Mouse (Mus musculus) hindbrain, embryonic 14.5 days (tissue): ENCODE data around the gene Saxo1. TPM values are rescaled to one million over a fixed set of nuclear protein-coding genes. Genes with fewer than 3 reads are reported as not detected.

Source experiments
- polyA plus RNA-seq: library from polyadenylated mRNA; unstranded; fragments of >200 nt; fragmentation: Nextera tagmentation; extraction: Ambion mirVana; gene quantifications from 2 replicates; pipeline ENCODE4 v1.2.1, GENCODE M21; 2014

Gene Saxo1
- polyA plus RNA-seq, 1 experiment from 2014 or later, result not detected

Other genes with a start within 250 kb of the Saxo1 start
- gene Rraga, start 17.3 kb upstream of the Saxo1 start, polyA plus RNA-seq, result 145 TPM in 2 replicates
- gene Haus6, start 53.7 kb upstream of the Saxo1 start, polyA plus RNA-seq, result 7.5 and 8.6 TPM in 2 replicates
- gene Plin2, start 111.7 kb upstream of the Saxo1 start, polyA plus RNA-seq, result 49.1 and 50.9 TPM in 2 replicates
- 4.3 and 5.3 TPM in 2 replicates for gene Dennd4c, start 190.2 kb upstream of the Saxo1 start, polyA plus RNA-seq